Mouse (Mus musculus) lung, embryonic 14.5 days (tissue): Measurements from ENCODE around the gene Isx. TPM values are rescaled to one million over a fixed set of nuclear protein-coding genes. Genes with fewer than 3 reads are reported as not detected.

ENCODE experiments used
- ATAC-seq: fragments of 200-750 bp; cut with Nextera tagmentation; 2 replicates; pipeline ENCODE4 v1.8.0; 2017; ENCODE audit warnings: mild to moderate bottlenecking, moderate TSS enrichment, moderate library complexity; ENCODE audit not compliant: insufficient read depth
- DNase-seq: peaks from one replicate; pipeline ENCODE4 v3.0.0-alpha.2; 2015
- H3K27ac ChIP-seq: fragments of 300-500 bp; sonication (generic); 2 replicates; pipeline ENCODE4 v1.5.1; 2014; ENCODE audit warnings: low read depth, mild to moderate bottlenecking, moderate library complexity
- H3K27me3 ChIP-seq: fragments of 300-500 bp; sonication (generic); 2 replicates; pipeline ENCODE4 v1.6.1; 2014; ENCODE audit warnings: low read length, control low read depth; ENCODE audit not compliant: insufficient read depth
- H3K36me3 ChIP-seq: fragments of 300-500 bp; sonication (generic); 2 replicates; pipeline ENCODE4 v1.6.1; 2014; ENCODE audit warnings: control low read depth; ENCODE audit not compliant: insufficient read depth
- H3K4me1 ChIP-seq: fragments of 300-500 bp; sonication (generic); 2 replicates; pipeline ENCODE4 v1.6.1; 2014; ENCODE audit warnings: antibody characterized with exemption, control low read depth; ENCODE audit not compliant: insufficient read depth
- H3K4me2 ChIP-seq: fragments of 300-500 bp; sonication (generic); 2 replicates; pipeline ENCODE4 v1.6.1; 2014; ENCODE audit warnings: mild to moderate bottlenecking
- H3K4me3 ChIP-seq: fragments of 300-500 bp; sonication (generic); 2 replicates; pipeline ENCODE4 v1.5.1; 2014; ENCODE audit warnings: low read depth, low read length
- H3K9ac ChIP-seq: fragments of 300-500 bp; sonication (generic); 2 replicates; pipeline ENCODE4 v1.6.1; 2014
- H3K9me3 ChIP-seq: fragments of 300-500 bp; sonication (generic); 2 replicates; pipeline ENCODE4 v1.6.1; 2016; ENCODE audit warnings: low read depth, low read length, control low read depth
- CTCF ChIP-seq: IDR thresholded peaks from 2 replicates; pipeline ENCODE4 v1.5.1; 2016; ENCODE audit warnings: antibody characterized with exemption, low read depth
- WGBS: fragments of 180-500 bp; shearing (Covaris S2); extraction: QIAGEN DNeasy Blood & Tissue Kit; methylation state at CpG from one replicate; pipeline ENCODE4 v1.1.7; 2014; 5-methylcytosine and 5-hydroxymethylcytosine counted together
- polyA plus RNA-seq: library from polyadenylated mRNA; unstranded; fragments of >200 nt; fragmentation: Nextera tagmentation; extraction: Ambion mirVana; gene quantifications from 2 replicates; pipeline ENCODE4 v1.2.1, GENCODE M21; 2014

The Isx gene
- polyA plus RNA-seq, 1 experiment from 2014 or later, result not detected

DNA sequence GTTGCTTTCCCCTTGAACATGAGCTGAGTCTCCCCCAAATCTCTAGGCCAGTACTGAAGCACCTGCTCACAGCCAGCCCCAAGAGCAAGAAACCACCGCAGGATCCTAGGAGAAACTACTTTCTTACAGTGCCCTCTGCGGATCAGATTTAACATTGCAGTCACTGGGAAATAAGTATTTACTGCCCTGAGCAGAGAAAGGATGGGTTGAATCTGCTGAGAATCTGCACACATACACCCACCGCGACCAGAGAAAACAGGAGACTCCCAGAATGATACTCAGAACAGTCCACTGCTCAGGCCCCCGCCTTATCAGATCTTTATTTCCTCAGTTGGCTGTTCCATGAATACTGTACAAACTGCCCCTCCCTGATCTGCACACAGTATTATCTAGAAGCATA, 19.5 kb upstream of the Isx start:
- 25% methylated on average over 5 of the region's 5 CpGs for WGBS

DNA sequence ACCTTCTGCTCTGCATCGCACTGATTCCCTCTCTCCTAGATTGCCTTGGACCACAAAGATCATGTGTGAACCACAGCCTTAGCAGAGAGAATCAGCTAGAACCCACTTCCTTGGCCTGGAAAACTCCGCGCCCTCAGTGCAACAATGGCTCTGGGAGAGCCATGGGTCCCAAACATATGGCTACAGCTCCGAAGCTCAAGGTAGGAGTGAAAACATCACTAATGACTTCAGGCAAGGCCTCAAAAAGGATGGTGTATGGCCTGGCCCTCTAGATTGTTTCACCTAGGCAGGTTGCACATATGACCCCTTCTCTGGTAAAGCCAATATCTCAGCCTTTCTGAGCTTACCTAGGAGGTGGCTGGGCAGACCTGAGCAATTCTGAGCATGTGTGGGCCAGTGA, 18.2 kb upstream of the Isx start:
- ATAC-seq (no peak), DNase-seq (no peak)
- no peak overlapping the region for H3K4me3 ChIP-seq
- H3K4me2 ChIP-seq, result no peak overlapping the region
- WGBS, result 88% methylated on average over 4 of the region's 4 CpGs
- no peaks in the 10 kb centered on the region for H3K27me3 ChIP-seq
- no peaks in the 10 kb centered on the region for H3K4me1 ChIP-seq
- no peaks in the 10 kb centered on the region for H3K9me3 ChIP-seq
- no peaks in the 10 kb centered on the region for H3K36me3 ChIP-seq
- H3K27ac ChIP-seq, result no peak overlapping the region
- H3K9ac ChIP-seq, result no peak overlapping the region
- TF ChIP-seq CTCF, result no peak

More for the DNA sequence above, 19.5 kb upstream of the Isx start:
- Histone ChIP-seq H3K36me3 (no peaks in the 10 kb centered on the region), H3K27me3 (no peaks in the 10 kb centered on the region), H3K4me3 (no peak overlapping the region), H3K27ac (no peak overlapping the region), H3K9ac (no peak overlapping the region), H3K4me2 (no peak overlapping the region), H3K9me3 (no peaks in the 10 kb centered on the region), H3K4me1 (no peaks in the 10 kb centered on the region)
- ATAC-seq, result no peak
- DNase-seq, result peak; percentile 58
- peak; percentile 40 for TF ChIP-seq CTCF

DNA sequence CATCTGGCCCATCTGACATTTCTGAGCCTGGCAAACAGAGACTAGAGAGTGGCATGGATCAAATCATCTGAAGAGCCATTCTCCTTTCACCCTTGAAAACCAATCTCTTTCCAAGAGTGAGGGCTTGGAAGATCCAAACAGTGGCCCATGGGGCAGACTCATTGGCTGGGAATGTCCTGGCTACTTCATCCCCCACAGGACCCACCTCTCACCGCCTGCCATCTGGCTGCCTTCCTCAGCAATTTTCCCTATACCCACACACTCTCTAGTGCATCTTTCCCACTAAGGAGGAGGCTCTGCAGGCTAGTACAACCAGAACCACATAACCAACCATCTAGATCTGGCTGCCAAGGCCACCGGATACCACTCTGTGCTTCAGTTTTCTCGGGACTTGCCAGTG, 17.6 kb upstream of the Isx start:
- Histone ChIP-seq H3K4me1 (no peaks in the 10 kb centered on the region), H3K27me3 (no peaks in the 10 kb centered on the region), H3K36me3 (no peaks in the 10 kb centered on the region), H3K4me2 (no peak overlapping the region), H3K9me3 (no peaks in the 10 kb centered on the region), H3K27ac (no peak overlapping the region), H3K9ac (no peak overlapping the region), H3K4me3 (no peak overlapping the region)
- WGBS, result 78% methylated on average over 3 of the region's 3 CpGs
- ATAC-seq, result no peak
- TF ChIP-seq CTCF, result no peak
- DNase-seq, result no peak

DNA sequence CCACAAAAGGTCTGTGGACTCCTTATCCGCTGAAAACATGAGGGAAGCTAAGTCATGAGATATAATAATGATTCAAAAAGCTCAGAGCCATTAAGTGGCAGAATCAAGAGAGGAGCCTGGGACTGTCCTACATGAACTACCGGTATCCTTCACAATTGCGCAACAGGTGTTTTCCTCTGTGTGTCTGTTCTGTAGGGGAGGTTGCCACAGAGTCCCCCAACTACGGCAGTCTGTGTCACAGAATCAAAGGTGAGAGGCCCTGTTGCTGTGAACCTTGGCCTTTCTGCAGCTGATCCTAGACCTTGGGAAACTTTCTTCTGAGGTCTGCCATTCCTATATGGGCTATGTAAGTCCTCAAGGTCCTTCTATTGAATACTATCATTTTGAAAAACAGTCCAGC, 13.7 kb upstream of the Isx start:
- 83% methylated on average over 4 of the region's 4 CpGs for WGBS
- TF ChIP-seq CTCF, result no peak

DNA sequence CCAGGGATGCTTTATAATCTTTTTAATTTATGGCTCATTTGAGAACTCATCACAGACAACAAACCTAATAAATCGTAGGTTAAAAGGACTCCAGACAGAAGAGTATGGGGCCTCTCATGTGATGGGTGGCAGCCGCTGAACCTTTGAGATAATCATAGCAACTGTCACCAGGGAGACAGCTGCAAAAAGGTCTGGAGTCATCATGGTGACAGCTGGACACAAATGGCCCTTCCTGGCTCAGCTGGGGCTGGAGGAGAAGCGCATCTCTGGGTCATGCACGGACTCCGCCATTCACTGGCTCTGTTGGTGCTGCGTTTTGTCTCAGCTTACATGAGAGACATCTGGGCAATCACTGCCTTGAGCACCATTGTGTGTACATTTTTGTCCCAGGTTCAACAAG, 12.5 kb upstream of the Isx start:
- no peak overlapping the region for H3K4me3 ChIP-seq
- no peaks in the 10 kb centered on the region for H3K4me1 ChIP-seq
- no peak for TF ChIP-seq CTCF
- H3K9me3 ChIP-seq, result no peaks in the 10 kb centered on the region
- no peak overlapping the region for H3K4me2 ChIP-seq
- DNase-seq (no peak), ATAC-seq (no peak)
- H3K9ac ChIP-seq, result no peak overlapping the region
- no peak overlapping the region for H3K27ac ChIP-seq
- no peaks in the 10 kb centered on the region for H3K36me3 ChIP-seq
- no peaks in the 10 kb centered on the region for H3K27me3 ChIP-seq
- WGBS, result 65% methylated on average over 6 of the region's 6 CpGs

More for the DNA sequence above, 13.7 kb upstream of the Isx start:
- Histone ChIP-seq H3K4me3 (no peak overlapping the region), H3K4me2 (no peak overlapping the region), H3K27me3 (no peaks in the 10 kb centered on the region), H3K9me3 (no peaks in the 10 kb centered on the region), H3K36me3 (no peaks in the 10 kb centered on the region), H3K27ac (no peak overlapping the region), H3K4me1 (no peaks in the 10 kb centered on the region), H3K9ac (no peak overlapping the region)
- ATAC-seq (no peak), DNase-seq (no peak)

DNA sequence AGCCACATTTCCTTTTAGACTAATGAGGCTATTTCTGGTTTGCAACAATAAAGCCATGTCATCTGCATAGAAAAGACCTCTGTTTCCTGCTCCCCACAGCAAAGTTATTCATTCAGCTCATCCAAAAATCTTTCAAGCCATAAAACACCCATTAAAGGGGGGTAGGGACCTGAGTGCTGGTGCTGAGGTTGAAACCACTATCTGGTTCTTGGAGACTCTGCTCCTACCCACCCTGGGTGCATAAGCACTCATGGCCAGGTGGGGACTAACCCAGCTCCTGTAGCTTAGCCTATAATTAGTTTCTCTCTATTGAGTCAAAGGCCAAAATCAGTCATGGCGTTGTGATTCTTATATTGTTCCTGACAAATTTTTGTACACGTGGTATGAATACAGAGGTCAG, 10.4 kb upstream of the Isx start:
- no peak overlapping the region for H3K4me2 ChIP-seq
- WGBS, result 68% methylated on average over 2 of the region's 2 CpGs

DNA sequence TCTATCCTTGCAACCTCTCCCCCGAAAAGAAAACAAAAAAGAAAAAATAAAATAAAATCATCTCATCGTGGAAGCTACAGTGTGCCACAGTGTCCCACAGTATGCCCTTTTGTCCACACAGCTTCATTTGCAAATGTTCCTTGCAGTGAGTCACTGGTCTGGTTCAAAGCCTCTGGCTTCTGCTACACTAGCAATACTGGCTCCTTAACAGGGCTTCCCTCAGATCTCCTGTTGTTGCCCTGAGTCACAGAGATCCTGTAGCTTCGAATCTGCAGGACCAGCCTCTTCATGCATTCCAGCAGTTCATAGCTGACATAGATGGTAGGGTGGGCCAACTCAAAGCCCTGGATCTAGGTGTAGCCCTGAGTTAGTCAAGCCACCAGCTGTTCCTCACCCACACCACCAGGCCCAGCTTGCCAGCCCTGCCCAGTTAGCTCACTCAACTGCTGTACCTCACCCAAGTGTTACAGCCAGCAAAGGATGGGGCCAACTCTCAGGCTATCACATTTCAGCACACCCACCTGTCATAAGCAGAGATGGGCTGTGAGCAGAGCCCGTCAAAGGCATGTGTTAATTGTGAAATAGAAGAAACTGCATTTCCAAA, 2.5 kb upstream of the Isx start:
- no peaks in the 10 kb centered on the region for H3K4me1 ChIP-seq
- ATAC-seq, result no peak
- no peak overlapping the region for H3K4me3 ChIP-seq
- 80% methylated on average over 4 of the region's 4 CpGs for WGBS
- no peak overlapping the region for H3K4me2 ChIP-seq
- no peak overlapping the region for H3K27ac ChIP-seq
- no peak for TF ChIP-seq CTCF
- H3K9ac ChIP-seq, result no peak overlapping the region
- H3K9me3 ChIP-seq, result no peaks in the 10 kb centered on the region
- no peaks in the 10 kb centered on the region for H3K27me3 ChIP-seq
- H3K36me3 ChIP-seq, result no peaks in the 10 kb centered on the region
- DNase-seq, result no peak

More for the DNA sequence above, 10.4 kb upstream of the Isx start:
- no peak for ATAC-seq
- Histone ChIP-seq H3K4me1 (no peaks in the 10 kb centered on the region), H3K36me3 (no peaks in the 10 kb centered on the region), H3K9ac (no peak overlapping the region), H3K27me3 (no peaks in the 10 kb centered on the region), H3K4me3 (no peak overlapping the region), H3K9me3 (no peaks in the 10 kb centered on the region), H3K27ac (no peak overlapping the region)
- no peak for TF ChIP-seq CTCF
- no peak for DNase-seq

DNA sequence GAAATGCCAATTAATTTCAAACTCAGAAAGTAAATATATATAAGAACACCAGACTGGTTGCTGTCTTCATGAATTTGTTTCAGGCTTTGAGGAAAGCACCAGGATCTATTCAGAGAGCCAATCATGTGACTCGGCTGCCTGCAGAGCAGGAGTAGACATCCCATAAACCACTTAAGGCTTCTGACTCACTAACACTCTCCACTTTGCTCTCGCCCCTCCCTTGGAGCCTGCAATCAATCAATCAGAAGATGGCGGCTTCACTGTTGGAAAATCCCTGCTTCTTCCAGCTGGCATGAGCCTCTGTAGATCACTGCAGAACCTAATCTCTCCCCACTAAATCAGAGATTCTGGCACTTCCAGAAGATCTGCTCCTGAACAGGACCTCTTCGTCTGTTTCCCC, 1.3 kb upstream of the Isx start:
- no peak overlapping the region for H3K9ac ChIP-seq
- TF ChIP-seq CTCF, result no peak
- no peak for ATAC-seq

More for the DNA sequence above, 1.3 kb upstream of the Isx start:
- no peaks in the 10 kb centered on the region for H3K4me1 ChIP-seq
- no peaks in the 10 kb centered on the region for H3K36me3 ChIP-seq
- H3K4me3 ChIP-seq, result no peak overlapping the region
- no peaks in the 10 kb centered on the region for H3K27me3 ChIP-seq
- no peaks in the 10 kb centered on the region for H3K9me3 ChIP-seq
- no peak overlapping the region for H3K27ac ChIP-seq
- DNase-seq, result no peak
- whole genome bisulfite sequencing, result 12% methylated on average over 4 of the region's 4 CpGs
- H3K4me2 ChIP-seq, result no peak overlapping the region
